Mouse (Mus musculus) small intestine, adult 2 months (tissue): ENCODE results near the gene Cfap58. TPM values are rescaled to one million over a fixed set of nuclear protein-coding genes. Genes with fewer than 3 reads are reported as not detected.

ENCODE experiments used
- H3K27ac ChIP-seq: fragments of 200-500 bp; 2 replicates; pipeline ENCODE4 v1.5.1; 2012; ENCODE audit warnings: low read depth, low read length, control low read depth, inconsistent platforms; ENCODE audit not compliant: insufficient read depth
- H3K27me3 ChIP-seq: fragments of 200-500 bp; 2 replicates; pipeline ENCODE4 v1.6.1; 2012; ENCODE audit warnings: mild to moderate bottlenecking, moderate library complexity, low read length, inconsistent platforms; ENCODE audit not compliant: control insufficient read depth, insufficient read depth
- H3K36me3 ChIP-seq: fragments of 200-500 bp; 2 replicates; pipeline ENCODE4 v1.6.1; 2012; ENCODE audit warnings: mild to moderate bottlenecking, low read length, control low read depth, inconsistent platforms; ENCODE audit not compliant: control insufficient read depth, insufficient read depth
- H3K4me1 ChIP-seq: fragments of 200-500 bp; 2 replicates; pipeline ENCODE4 v1.6.1; 2012; ENCODE audit warnings: low read length, inconsistent platforms, mixed read lengths; ENCODE audit not compliant: control insufficient read depth, insufficient read depth, insufficient read length
- H3K4me3 ChIP-seq: fragments of 200-500 bp; 2 replicates; pipeline ENCODE4 v1.5.1; 2012; ENCODE audit warnings: low read depth, mild to moderate bottlenecking, control low read depth, inconsistent platforms, low read length, moderate library complexity
- CTCF ChIP-seq: fragments of 200-500 bp; IDR thresholded peaks from 2 replicates; pipeline ENCODE4 v1.5.1; 2012; ENCODE audit warnings: low read depth, mild to moderate bottlenecking, control low read depth, inconsistent platforms, low read length, moderate library complexity, mixed read lengths; ENCODE audit not compliant: insufficient replicate concordance, insufficient read length; ENCODE audit errors: extremely low read depth
- POLR2A ChIP-seq: fragments of 200-500 bp; IDR thresholded peaks from 2 replicates; pipeline ENCODE4 v1.6.1; 2012; ENCODE audit warnings: low read depth, mild to moderate bottlenecking, control low read depth, inconsistent platforms, low read length, moderate library complexity
- WGBS: fragments of 180-500 bp; shearing (Covaris S2); methylation state at CpG from one replicate; pipeline ENCODE4 v1.1.7; 2018; 5-methylcytosine and 5-hydroxymethylcytosine counted together
- polyA plus RNA-seq: library from polyadenylated mRNA; depleted of rRNA; stranded (reverse); fragments of >200 nt; gene quantifications from 2 replicates; pipeline ENCODE4 v1.2.3, GENCODE M21; 2012

Cfap58 gene
- polyA plus RNA-seq, 1 experiment = not detected

GRCm38 (mm10) chr19:47918016-47918415 lies 19.5 kb upstream of the Cfap58 start:
- peaks cover 8% of the 10 kb centered on the region; the same call in 1 of the 2 replicates for H3K4me1 ChIP-seq
- H3K27ac ChIP-seq = no peak overlapping the region
- no peaks in the 10 kb centered on the region; the same call in 1 of the 2 replicates for H3K27me3 ChIP-seq
- no peaks in the 10 kb centered on the region for H3K36me3 ChIP-seq
- TF ChIP-seq POLR2A = no peak
- WGBS = 24% methylated on average over 9 of the region's 9 CpGs
- H3K4me3 ChIP-seq = peak overlapping the region; percentile 29

GRCm38 (mm10) chr19:47918455-47919101 lies 18.9 kb upstream of the Cfap58 start:
- TF ChIP-seq POLR2A (no peak), CTCF (no peak)
- Histone ChIP-seq H3K4me1 (peaks cover 8% of the 10 kb centered on the region; the same call in 1 of the 2 replicates), H3K27ac (peak overlapping the region; percentile 63), H3K4me3 (peak overlapping the region; percentile 78), H3K27me3 (no peaks in the 10 kb centered on the region; the same call in 1 of the 2 replicates), H3K36me3 (no peaks in the 10 kb centered on the region)
- WGBS = 1% methylated on average over 29 of the region's 29 CpGs

- WGBS = under 1% methylated on average over 48 of the region's 48 CpGs
- no peaks in the 10 kb centered on the region for H3K36me3 ChIP-seq
- H3K27me3 ChIP-seq = no peaks in the 10 kb centered on the region; the same call in 1 of the 2 replicates
- H3K27ac ChIP-seq = peak within 1 kb of the TSS; percentile 68
- peaks cover 8% of the 10 kb centered on the region; the same call in 1 of the 2 replicates for H3K4me1 ChIP-seq
- TF ChIP-seq CTCF (peak; percentile 19; the same call in 1 of the 2 replicates), POLR2A (peak; percentile 57; the same call in 1 of the 2 replicates)
- H3K4me3 ChIP-seq = peak within 1 kb of the TSS; percentile 78
Measured at GRCm38 (mm10) chr19:47919126-47919965, 18.1 kb upstream of the Cfap58 start, which contains the start of the genes Cfap43 and Itprip. Gene Cfap43 (minus strand): TSS chr19:47919287. Gene Itprip (minus strand): TSS chr19:47919299.

- no peaks in the 10 kb centered on the region; the same call in 1 of the 2 replicates for H3K27me3 ChIP-seq
- H3K36me3 ChIP-seq = no peaks in the 10 kb centered on the region
- WGBS = 3% methylated on average over 8 of the region's 8 CpGs
- peak overlapping the region; percentile 23; the same call in 1 of the 2 replicates for H3K4me3 ChIP-seq
- TF ChIP-seq POLR2A (no peak), CTCF (no peak)
- peak overlapping the region; percentile 61 for H3K27ac ChIP-seq
- H3K4me1 ChIP-seq = peaks cover 8% of the 10 kb centered on the region; the same call in 1 of the 2 replicates
Measured at GRCm38 (mm10) chr19:47919966-47920375, 17.5 kb upstream of the Cfap58 start.

- no peaks in the 10 kb centered on the region for H3K4me1 ChIP-seq
- no peak overlapping the region for H3K4me3 ChIP-seq
- H3K27ac ChIP-seq = no peak overlapping the region
- TF ChIP-seq CTCF (no peak), POLR2A (no peak)
- WGBS = 63% methylated on average over 7 of the region's 7 CpGs
- H3K36me3 ChIP-seq = no peaks in the 10 kb centered on the region
- no peaks in the 10 kb centered on the region for H3K27me3 ChIP-seq
Measured at GRCm38 (mm10) chr19:47925819-47926218, 11.7 kb upstream of the Cfap58 start.

- no peaks in the 10 kb centered on the region for H3K4me1 ChIP-seq
- no peak for TF ChIP-seq CTCF
- TF ChIP-seq POLR2A = no peak
- WGBS = 78% methylated on average over 2 of the region's 2 CpGs
Measured at GRCm38 (mm10) chr19:47927032-47927431, 10.4 kb upstream of the Cfap58 start.

GRCm38 (mm10) chr19:47929043-47929442 lies 8.4 kb upstream of the Cfap58 start:
- Histone ChIP-seq H3K27ac (no peak overlapping the region), H3K4me1 (no peaks in the 10 kb centered on the region), H3K4me3 (no peak overlapping the region), H3K36me3 (no peaks in the 10 kb centered on the region), H3K27me3 (no peaks in the 10 kb centered on the region)
- no peak for TF ChIP-seq CTCF
- TF ChIP-seq POLR2A = no peak
- WGBS = 74% methylated on average over 4 of the region's 4 CpGs

More at GRCm38 (mm10) chr19:47927032-47927431, 10.4 kb upstream of the Cfap58 start:
- H3K4me3 ChIP-seq = no peak overlapping the region
- H3K36me3 ChIP-seq = no peaks in the 10 kb centered on the region
- H3K27ac ChIP-seq = no peak overlapping the region
- no peaks in the 10 kb centered on the region for H3K27me3 ChIP-seq
